Mouse (Mus musculus) limb, embryonic 10.5 days (tissue): ENCODE measurements at regions not wholly inside any gene's neighbourhood (a gene's known extent, or its start where the extent isn't known, plus 50 kb on each side); places are given as distances from the start of the nearest gene placed in this dataset.

ENCODE experiments used
- DNase-seq: peaks from one replicate; pipeline ENCODE4 v3.0.0-alpha.2; 2017; ENCODE audit warnings: low spot score
- H3K27ac ChIP-seq: fragments of 300-500 bp; sonication (generic); 2 replicates; pipeline ENCODE4 v1.5.1; 2016; ENCODE audit warnings: mild to moderate bottlenecking
- H3K27me3 ChIP-seq: fragments of 300-500 bp; sonication (generic); 2 replicates; pipeline ENCODE4 v1.6.1; 2016; ENCODE audit warnings: low read depth, mild to moderate bottlenecking; ENCODE audit not compliant: poor library complexity, severe bottlenecking
- H3K36me3 ChIP-seq: fragments of 300-500 bp; sonication (generic); 2 replicates; pipeline ENCODE4 v1.6.1; 2016; ENCODE audit warnings: mild to moderate bottlenecking, moderate library complexity
- H3K4me1 ChIP-seq: fragments of 300-500 bp; sonication (generic); 2 replicates; pipeline ENCODE4 v1.6.1; 2016
- H3K4me3 ChIP-seq: fragments of 300-500 bp; sonication (generic); 2 replicates; pipeline ENCODE4 v1.5.1; 2016; ENCODE audit warnings: mild to moderate bottlenecking, moderate library complexity
- H3K9me3 ChIP-seq: fragments of 300-500 bp; sonication (generic); replicated peaks from 2 replicates; pipeline ENCODE4 v1.6.1; 2016; ENCODE audit warnings: mild to moderate bottlenecking
- WGBS: fragments of 180-500 bp; shearing (Covaris S2); methylation state at CpG from one replicate; pipeline ENCODE4 v1.1.7; 2016; 5-methylcytosine and 5-hydroxymethylcytosine counted together

GRCm38 (mm10) chr17:62546286-62546685, 334.8 kb downstream of the Efna5 start:
- H3K4me1 ChIP-seq = peaks cover 6% of the 10 kb centered on the region; the same call in 1 of the 2 replicates
- H3K27me3 ChIP-seq = peaks cover 23% of the 10 kb centered on the region
- H3K36me3 ChIP-seq = no peaks in the 10 kb centered on the region
- H3K4me3 ChIP-seq = no peak overlapping the region
- no peak for DNase-seq
- H3K9me3 ChIP-seq = no peaks in the 10 kb centered on the region
- 76% methylated on average over 7 of the region's 7 CpGs for WGBS
- H3K27ac ChIP-seq = no peak overlapping the region

DNA sequence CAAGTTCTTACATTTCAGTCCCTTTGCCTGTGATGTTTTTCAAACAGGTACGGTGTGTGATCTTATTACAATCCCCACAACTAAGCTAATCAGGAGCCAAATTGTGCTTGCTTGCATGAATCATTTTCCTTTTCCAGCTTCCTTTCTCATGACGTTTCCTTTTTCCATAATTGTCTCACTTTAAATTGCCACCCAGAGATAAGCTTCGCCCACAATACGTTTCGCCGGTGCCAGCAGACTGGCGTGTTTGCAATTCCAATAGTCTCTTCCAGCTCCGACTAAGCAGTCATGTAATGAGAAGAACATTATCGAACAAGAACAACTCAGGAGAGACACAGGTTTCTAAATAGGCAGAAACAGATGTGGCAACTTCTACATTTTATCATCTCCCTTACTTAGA, 335.8 kb downstream of the Efna5 start:
- WGBS = 73% methylated on average over 9 of the region's 9 CpGs

GRCm38 (mm10) chr17:62543056-62543975, 337.8 kb downstream of the Efna5 start:
- Histone ChIP-seq H3K27me3 (peaks cover 37% of the 10 kb centered on the region), H3K36me3 (no peaks in the 10 kb centered on the region), H3K4me3 (no peak overlapping the region), H3K27ac (no peak overlapping the region), H3K4me1 (peaks cover 6% of the 10 kb centered on the region; the same call in 1 of the 2 replicates), H3K9me3 (no peaks in the 10 kb centered on the region)
- DNase-seq = no peak
- 84% methylated on average over 18 of the region's 18 CpGs for WGBS

More for the DNA sequence above, 335.8 kb downstream of the Efna5 start:
- Histone ChIP-seq H3K4me3 (no peak overlapping the region), H3K27me3 (peaks cover 23% of the 10 kb centered on the region), H3K27ac (no peak overlapping the region), H3K36me3 (no peaks in the 10 kb centered on the region), H3K4me1 (peaks cover 6% of the 10 kb centered on the region; the same call in 1 of the 2 replicates), H3K9me3 (no peaks in the 10 kb centered on the region)
- DNase-seq = no peak

- no peaks in the 10 kb centered on the region for H3K36me3 ChIP-seq
- H3K27me3 ChIP-seq = peaks cover 6% of the 10 kb centered on the region; the same call in 1 of the 2 replicates
- 83% methylated on average over 2 of the region's 2 CpGs for WGBS
- H3K4me3 ChIP-seq = no peak overlapping the region
- H3K9me3 ChIP-seq = no peaks in the 10 kb centered on the region
- no peak overlapping the region for H3K27ac ChIP-seq
- H3K4me1 ChIP-seq = no peaks in the 10 kb centered on the region
- DNase-seq = no peak
Measured at GRCm38 (mm10) chr17:62529911-62530310, 351.2 kb downstream of the Efna5 start.

GRCm38 (mm10) chr17:62527556-62527955, 353.6 kb downstream of the Efna5 start:
- Histone ChIP-seq H3K4me1 (no peaks in the 10 kb centered on the region), H3K36me3 (no peaks in the 10 kb centered on the region), H3K9me3 (no peaks in the 10 kb centered on the region), H3K27ac (no peak overlapping the region), H3K27me3 (peaks cover 6% of the 10 kb centered on the region; the same call in 1 of the 2 replicates), H3K4me3 (no peak overlapping the region)
- 93% methylated on average over 2 of the region's 2 CpGs for WGBS
- no peak for DNase-seq

DNA sequence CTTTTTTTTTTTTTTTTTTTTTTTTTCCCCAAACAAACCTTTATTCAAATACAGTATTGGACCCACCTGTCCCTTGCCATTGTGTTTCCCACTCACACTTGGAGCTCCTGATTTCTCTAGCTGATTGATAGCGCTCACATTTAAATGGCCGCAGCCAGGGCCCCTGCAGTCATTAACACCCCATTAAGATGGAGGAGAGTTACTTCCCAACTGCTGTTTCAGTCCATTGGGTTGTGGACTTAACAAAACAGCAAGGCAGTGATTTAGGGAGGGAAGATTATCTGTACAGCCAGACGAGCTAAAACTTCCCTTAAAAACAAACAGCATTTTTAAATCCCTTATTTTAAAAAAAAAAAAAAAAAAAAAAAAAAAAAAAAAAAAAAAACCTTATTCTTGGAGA, 367.5 kb downstream of the Efna5 start:
- H3K36me3 ChIP-seq = no peaks in the 10 kb centered on the region
- no peaks in the 10 kb centered on the region for H3K9me3 ChIP-seq
- no peak overlapping the region for H3K27ac ChIP-seq
- peaks cover 71% of the 10 kb centered on the region for H3K27me3 ChIP-seq
- 15% methylated on average over 3 of the region's 3 CpGs for WGBS
- H3K4me3 ChIP-seq = no peak overlapping the region
- H3K4me1 ChIP-seq = peaks cover 21% of the 10 kb centered on the region
- peak; percentile 29 for DNase-seq

DNA sequence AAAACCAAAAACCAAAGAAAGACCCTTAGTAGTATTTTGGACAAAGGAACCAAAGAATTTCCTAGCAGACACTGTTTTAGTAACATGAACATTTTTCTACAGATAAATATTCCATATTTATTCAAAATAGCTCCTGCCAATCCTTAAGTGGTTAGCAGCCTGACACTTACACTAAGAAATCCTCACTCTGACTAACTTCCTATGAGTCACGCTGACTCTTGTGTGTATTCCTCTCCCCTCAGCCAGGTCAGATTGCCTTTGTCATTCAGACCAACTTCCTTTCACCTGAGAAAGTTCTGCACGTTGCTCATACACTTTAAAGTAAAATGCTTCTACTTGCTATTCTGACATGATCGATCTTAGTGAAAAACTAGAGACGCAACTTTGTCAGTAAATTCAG, 370.9 kb downstream of the Efna5 start:
- Histone ChIP-seq H3K9me3 (no peaks in the 10 kb centered on the region), H3K27me3 (peaks cover 72% of the 10 kb centered on the region), H3K4me1 (peaks cover 20% of the 10 kb centered on the region), H3K27ac (no peak overlapping the region), H3K36me3 (no peaks in the 10 kb centered on the region), H3K4me3 (no peak overlapping the region)
- 89% methylated on average over 4 of the region's 4 CpGs for WGBS
- no peak for DNase-seq

DNA sequence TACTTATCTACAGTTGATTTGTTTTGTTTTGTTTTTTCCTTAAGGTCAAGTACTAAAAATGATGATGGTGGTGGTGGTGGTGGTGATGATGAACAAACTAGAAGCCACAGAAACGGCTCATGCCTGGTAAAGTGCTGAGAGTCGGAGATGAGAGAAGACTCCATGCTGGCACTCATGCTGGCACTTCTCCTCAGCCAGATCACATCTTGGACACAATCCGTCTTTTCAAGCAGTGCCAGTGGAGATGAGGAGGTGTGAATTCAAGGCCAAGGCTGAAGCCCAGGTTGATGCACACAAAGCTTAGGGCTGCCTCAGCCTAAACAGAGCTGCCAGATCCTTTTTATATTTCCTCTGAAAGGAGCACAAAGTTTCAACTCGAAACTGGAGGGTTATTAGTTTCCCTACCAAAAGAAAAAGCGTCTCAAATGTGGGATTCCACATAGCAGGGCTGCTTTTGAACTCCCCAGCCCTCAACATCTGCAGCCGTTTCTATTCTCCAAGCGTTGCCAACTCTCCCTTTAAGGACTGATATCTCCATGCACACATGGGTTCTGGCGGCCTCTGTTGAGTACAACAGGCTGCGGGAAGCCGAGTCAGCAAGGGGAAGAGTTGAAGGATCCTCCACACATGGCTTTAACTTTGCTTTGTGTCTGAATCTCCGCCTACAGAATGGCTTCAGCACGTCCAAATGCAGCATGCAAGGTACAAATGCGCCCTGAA, 373.2 kb downstream of the Efna5 start:
- Histone ChIP-seq H3K36me3 (no peaks in the 10 kb centered on the region), H3K9me3 (no peaks in the 10 kb centered on the region), H3K27ac (no peak overlapping the region), H3K27me3 (peaks cover 73% of the 10 kb centered on the region), H3K4me1 (peaks cover 10% of the 10 kb centered on the region), H3K4me3 (no peak overlapping the region)
- DNase-seq = peak; percentile 25
- 81% methylated on average over 13 of the region's 13 CpGs for WGBS

DNA sequence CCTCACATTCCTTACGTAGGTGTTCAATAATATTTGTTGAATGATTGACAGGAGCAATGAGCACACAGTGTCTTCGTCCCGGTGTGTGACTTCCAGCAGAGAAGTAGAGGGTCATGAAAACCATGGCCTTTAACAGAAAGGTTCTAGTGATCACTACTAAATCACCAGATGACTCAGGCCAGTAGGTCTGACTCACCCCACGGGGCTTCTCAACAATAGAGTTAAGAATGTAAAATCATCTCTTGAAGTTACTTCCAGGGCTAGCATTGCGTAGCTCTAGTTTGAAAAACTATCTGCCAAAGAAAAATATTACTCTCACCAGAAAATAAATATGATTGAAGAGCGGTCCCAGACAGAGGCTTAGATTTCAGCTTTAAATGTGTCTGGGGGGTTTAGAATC, 376.4 kb downstream of the Efna5 start:
- DNase-seq = no peak
- no peak overlapping the region for H3K4me3 ChIP-seq
- H3K36me3 ChIP-seq = no peaks in the 10 kb centered on the region
- H3K4me1 ChIP-seq = peaks cover 2% of the 10 kb centered on the region; the same call in 1 of the 2 replicates
- H3K27me3 ChIP-seq = peaks cover 49% of the 10 kb centered on the region
- H3K27ac ChIP-seq = no peak overlapping the region
- H3K9me3 ChIP-seq = no peaks in the 10 kb centered on the region
- WGBS = 79% methylated on average over 6 of the region's 6 CpGs

DNA sequence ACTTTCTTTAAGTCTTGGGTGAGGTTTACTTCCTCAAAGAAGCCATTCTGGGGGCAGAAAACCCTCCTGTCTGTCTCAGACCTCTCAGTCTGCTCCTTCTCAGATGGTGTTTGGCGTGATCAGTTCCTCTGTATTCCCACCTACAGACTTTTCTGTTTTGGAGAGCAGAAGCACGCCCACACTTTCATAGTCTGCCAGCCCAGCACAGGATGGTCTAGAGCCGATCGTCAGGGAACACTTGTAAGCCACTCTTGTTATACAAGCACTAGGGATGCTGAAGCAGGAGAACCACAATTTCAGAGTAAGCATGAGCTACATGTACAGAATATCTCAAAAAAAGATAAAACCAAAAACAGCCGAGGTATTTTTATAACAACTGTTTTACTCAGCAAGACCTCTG, 410.4 kb downstream of the Efna5 start:
- WGBS = 90% methylated on average over 5 of the region's 5 CpGs
- no peaks in the 10 kb centered on the region for H3K36me3 ChIP-seq
- DNase-seq = no peak
- H3K4me3 ChIP-seq = no peak overlapping the region
- no peaks in the 10 kb centered on the region for H3K27me3 ChIP-seq
- no peak overlapping the region for H3K27ac ChIP-seq
- H3K9me3 ChIP-seq = no peaks in the 10 kb centered on the region
- H3K4me1 ChIP-seq = no peaks in the 10 kb centered on the region

- Histone ChIP-seq H3K27me3 (no peaks in the 10 kb centered on the region), H3K36me3 (no peaks in the 10 kb centered on the region), H3K4me3 (no peak overlapping the region), H3K27ac (no peak overlapping the region), H3K4me1 (no peaks in the 10 kb centered on the region), H3K9me3 (no peaks in the 10 kb centered on the region)
- no peak for DNase-seq
- WGBS = 88% methylated on average over 1 of the region's 1 CpGs
Measured at GRCm38 (mm10) chr17:62469367-62469766, 411.8 kb downstream of the Efna5 start.

GRCm38 (mm10) chr17:62468859-62469258, 412.3 kb downstream of the Efna5 start:
- H3K9me3 ChIP-seq = no peaks in the 10 kb centered on the region
- no peak for DNase-seq
- 85% methylated on average over 7 of the region's 7 CpGs for WGBS

DNA sequence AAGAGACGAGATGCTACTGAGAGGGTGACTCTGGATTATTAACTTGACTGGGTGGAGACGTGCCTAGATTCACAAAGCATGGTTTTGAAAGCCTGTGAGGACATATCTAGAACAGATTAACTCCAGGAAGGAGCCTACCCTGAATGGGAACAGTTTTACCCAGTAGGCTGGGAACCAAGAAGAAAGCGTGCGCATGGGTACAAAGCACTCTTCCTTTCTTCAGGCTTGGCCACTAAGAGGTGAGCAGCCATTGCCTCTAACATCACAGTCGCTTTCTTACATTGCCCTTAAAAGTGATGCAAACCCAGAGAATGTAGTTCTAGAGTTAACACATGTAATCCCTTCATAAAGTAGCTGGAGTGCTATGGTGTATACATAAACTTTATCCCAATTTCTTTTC, 414.0 kb downstream of the Efna5 start:
- H3K9me3 ChIP-seq = no peaks in the 10 kb centered on the region
- WGBS = 85% methylated on average over 5 of the region's 5 CpGs

More at GRCm38 (mm10) chr17:62468859-62469258, 412.3 kb downstream of the Efna5 start:
- Histone ChIP-seq H3K4me3 (no peak overlapping the region), H3K27ac (no peak overlapping the region), H3K36me3 (no peaks in the 10 kb centered on the region), H3K4me1 (no peaks in the 10 kb centered on the region), H3K27me3 (no peaks in the 10 kb centered on the region)

More for the DNA sequence above, 414.0 kb downstream of the Efna5 start:
- DNase-seq = no peak
- Histone ChIP-seq H3K27me3 (no peaks in the 10 kb centered on the region), H3K4me1 (0 out of 2 replicates have a peak, but pooled peaks cover 2% of the 10 kb centered on the region), H3K36me3 (no peaks in the 10 kb centered on the region), H3K27ac (no peak overlapping the region), H3K4me3 (no peak overlapping the region)
